Mouse (Mus musculus): Measurements from ENCODE around the gene Gm21988. TPM values are rescaled to one million over a fixed set of nuclear protein-coding genes. Genes with fewer than 3 reads are reported as not detected.
A peak's percentile ranks its signal among the peaks of the same experiment; 100 is the strongest.

Gene Gm21988
- polyA plus RNA-seq, 1 experiment from 2014 or later: 14.6 TPM

- no peak overlapping the region for H3K4me3 ChIP-seq (replicated peaks; ENCODE audit: low read length)
- peaks cover 4% of the 10 kb centered on the region; the same call in 1 of the 2 replicates for H3K36me3 ChIP-seq (ENCODE audit: control insufficient read depth, insufficient read depth)
- WGBS: 14% methylated on average over 22 of the region's 22 CpGs
- no peak for ATAC-seq
- no peak overlapping the region for H3K9ac ChIP-seq (replicated peaks; ENCODE audit: low read depth, low read length)
- H3K9me3 ChIP-seq (ENCODE audit: control insufficient read depth, low read length): no peaks in the 10 kb centered on the region
- H3K27ac ChIP-seq (ENCODE audit: low read length): no peak overlapping the region
- peaks cover 44% of the 10 kb centered on the region for H3K27me3 ChIP-seq (replicated peaks; ENCODE audit: control insufficient read depth, insufficient read depth, low read length)
- H3K4me2 ChIP-seq (ENCODE audit: low read length): no peak overlapping the region
- H3K4me1 ChIP-seq (replicated peaks; ENCODE audit: control insufficient read depth, insufficient read depth, low read length): peaks cover 35% of the 10 kb centered on the region
Observed at GRCm38 (mm10) chr11:70215301-70215700, 24.3 kb downstream of the Gm21988 start.

GRCm38 (mm10) chr11:70214856-70215209 lies 24.8 kb downstream of the Gm21988 start:
- Histone ChIP-seq H3K4me3 (replicated peaks; ENCODE audit: low read length) (peak overlapping the region; percentile 42), H3K4me2 (ENCODE audit: low read length) (peak overlapping the region; percentile 65), H3K27ac (ENCODE audit: low read length) (no peak overlapping the region), H3K4me1 (replicated peaks; ENCODE audit: control insufficient read depth, insufficient read depth, low read length) (peaks cover 31% of the 10 kb centered on the region), H3K9me3 (ENCODE audit: control insufficient read depth, low read length) (no peaks in the 10 kb centered on the region), H3K27me3 (replicated peaks; ENCODE audit: control insufficient read depth, insufficient read depth, low read length) (peaks cover 44% of the 10 kb centered on the region), H3K36me3 (ENCODE audit: control insufficient read depth, insufficient read depth) (peaks cover 4% of the 10 kb centered on the region; the same call in 1 of the 2 replicates), H3K9ac (replicated peaks; ENCODE audit: low read depth, low read length) (no peak overlapping the region)
- ATAC-seq: no peak
- 5% methylated on average over 18 of the region's 18 CpGs for WGBS

- Histone ChIP-seq H3K4me2 (ENCODE audit: low read length) (peak overlapping the region; percentile 65), H3K4me3 (replicated peaks; ENCODE audit: low read length) (peak overlapping the region; percentile 42), H3K27ac (ENCODE audit: low read length) (no peak overlapping the region), H3K9me3 (ENCODE audit: control insufficient read depth, low read length) (no peaks in the 10 kb centered on the region), H3K27me3 (replicated peaks; ENCODE audit: control insufficient read depth, insufficient read depth, low read length) (peaks cover 44% of the 10 kb centered on the region), H3K36me3 (ENCODE audit: control insufficient read depth, insufficient read depth) (peaks cover 4% of the 10 kb centered on the region; the same call in 1 of the 2 replicates), H3K9ac (replicated peaks; ENCODE audit: low read depth, low read length) (peak overlapping the region; percentile 56), H3K4me1 (replicated peaks; ENCODE audit: control insufficient read depth, insufficient read depth, low read length) (peaks cover 27% of the 10 kb centered on the region)
- ATAC-seq: 0 out of 2 replicates have a peak, but pooled peaks have one; percentile 19
- under 1% methylated on average over 46 of the region's 46 CpGs for WGBS
Observed at GRCm38 (mm10) chr11:70214191-70214855, 25.3 kb downstream of the Gm21988 start.

- peaks cover 4% of the 10 kb centered on the region; the same call in 1 of the 2 replicates for H3K36me3 ChIP-seq (ENCODE audit: control insufficient read depth, insufficient read depth)
- 3% methylated on average over 26 of the region's 26 CpGs for WGBS
- H3K27ac ChIP-seq (ENCODE audit: low read length): no peak overlapping the region
- peaks cover 44% of the 10 kb centered on the region for H3K27me3 ChIP-seq (replicated peaks; ENCODE audit: control insufficient read depth, insufficient read depth, low read length)
- peaks cover 21% of the 10 kb centered on the region for H3K4me1 ChIP-seq (replicated peaks; ENCODE audit: control insufficient read depth, insufficient read depth, low read length)
- 0 out of 2 replicates have a peak, but pooled peaks have one; percentile 31 for ATAC-seq
- no peaks in the 10 kb centered on the region for H3K9me3 ChIP-seq (ENCODE audit: control insufficient read depth, low read length)
- peak overlapping the region; percentile 56; the same call in 1 of the 2 replicates for H3K9ac ChIP-seq (replicated peaks; ENCODE audit: low read depth, low read length)
- peak overlapping the region; percentile 42 for H3K4me3 ChIP-seq (replicated peaks; ENCODE audit: low read length)
- peak overlapping the region; percentile 65 for H3K4me2 ChIP-seq (ENCODE audit: low read length)
Observed at GRCm38 (mm10) chr11:70213736-70214135, 25.9 kb downstream of the Gm21988 start.

GRCm38 (mm10) chr11:70212896-70213295 lies 26.7 kb downstream of the Gm21988 start:
- H3K9ac ChIP-seq (replicated peaks; ENCODE audit: low read depth, low read length): no peak overlapping the region
- H3K27ac ChIP-seq (ENCODE audit: low read length): no peak overlapping the region
- H3K27me3 ChIP-seq (replicated peaks; ENCODE audit: control insufficient read depth, insufficient read depth, low read length): peaks cover 44% of the 10 kb centered on the region
- no peaks in the 10 kb centered on the region for H3K9me3 ChIP-seq (ENCODE audit: control insufficient read depth, low read length)
- WGBS: 10% methylated on average over 9 of the region's 9 CpGs
- H3K36me3 ChIP-seq (ENCODE audit: control insufficient read depth, insufficient read depth): peaks cover 4% of the 10 kb centered on the region; the same call in 1 of the 2 replicates
- H3K4me1 ChIP-seq (replicated peaks; ENCODE audit: control insufficient read depth, insufficient read depth, low read length): peaks cover 16% of the 10 kb centered on the region
- peak; percentile 35; the same call in 1 of the 2 replicates for ATAC-seq
- no peak overlapping the region for H3K4me3 ChIP-seq (replicated peaks; ENCODE audit: low read length)
- H3K4me2 ChIP-seq (ENCODE audit: low read length): no peak overlapping the region

- Histone ChIP-seq H3K4me3 (replicated peaks; ENCODE audit: low read length) (peak within 1 kb of the TSS; percentile 42), H3K36me3 (ENCODE audit: control insufficient read depth, insufficient read depth) (peaks cover 3% of the 10 kb centered on the region; the same call in 1 of the 2 replicates), H3K27me3 (replicated peaks; ENCODE audit: control insufficient read depth, insufficient read depth, low read length) (peaks cover 44% of the 10 kb centered on the region), H3K27ac (ENCODE audit: low read length) (no peak within 1 kb of the TSS), H3K4me1 (replicated peaks; ENCODE audit: control insufficient read depth, insufficient read depth, low read length) (peaks cover 16% of the 10 kb centered on the region), H3K4me2 (ENCODE audit: low read length) (peak within 1 kb of the TSS; percentile 65), H3K9me3 (ENCODE audit: control insufficient read depth, low read length) (no peaks in the 10 kb centered on the region), H3K9ac (replicated peaks; ENCODE audit: low read depth, low read length) (0 out of 2 replicates have a peak within 1 kb of the TSS, but pooled peaks have one; percentile 56)
- WGBS: 58% methylated on average over 6 of the region's 6 CpGs
- ATAC-seq: no peak
Observed at GRCm38 (mm10) chr11:70212423-70212822, 27.2 kb downstream of the Gm21988 start, which contains the start of gene Slc16a11. Gene Slc16a11 (plus strand): TSS chr11:70212752.

- Histone ChIP-seq H3K4me3 (replicated peaks; ENCODE audit: low read length) (no peak overlapping the region), H3K36me3 (ENCODE audit: control insufficient read depth, insufficient read depth) (no peaks in the 10 kb centered on the region), H3K27ac (ENCODE audit: low read length) (no peak overlapping the region), H3K27me3 (replicated peaks; ENCODE audit: control insufficient read depth, insufficient read depth, low read length) (peaks cover 42% of the 10 kb centered on the region), H3K4me1 (replicated peaks; ENCODE audit: control insufficient read depth, insufficient read depth, low read length) (peaks cover 16% of the 10 kb centered on the region), H3K9ac (replicated peaks; ENCODE audit: low read depth, low read length) (no peak overlapping the region), H3K9me3 (ENCODE audit: control insufficient read depth, low read length) (no peaks in the 10 kb centered on the region), H3K4me2 (ENCODE audit: low read length) (no peak overlapping the region)
- WGBS: 67% methylated on average over 6 of the region's 6 CpGs
- ATAC-seq: no peak
Observed at GRCm38 (mm10) chr11:70211972-70212371, 27.7 kb downstream of the Gm21988 start.

- Histone ChIP-seq H3K4me1 (replicated peaks; ENCODE audit: control insufficient read depth, insufficient read depth, low read length) (peaks cover 16% of the 10 kb centered on the region), H3K4me2 (ENCODE audit: low read length) (no peak overlapping the region), H3K27me3 (replicated peaks; ENCODE audit: control insufficient read depth, insufficient read depth, low read length) (peaks cover 32% of the 10 kb centered on the region), H3K36me3 (ENCODE audit: control insufficient read depth, insufficient read depth) (no peaks in the 10 kb centered on the region), H3K9me3 (ENCODE audit: control insufficient read depth, low read length) (no peaks in the 10 kb centered on the region), H3K4me3 (replicated peaks; ENCODE audit: low read length) (no peak overlapping the region), H3K27ac (ENCODE audit: low read length) (no peak overlapping the region), H3K9ac (replicated peaks; ENCODE audit: low read depth, low read length) (no peak overlapping the region)
- no peak for ATAC-seq
- 90% methylated on average over 2 of the region's 2 CpGs for WGBS
Observed at GRCm38 (mm10) chr11:70210681-70211080, 28.9 kb downstream of the Gm21988 start.

- 79% methylated on average over 5 of the region's 5 CpGs for whole genome bisulfite sequencing
Observed at GRCm38 (mm10) chr11:70208778-70209388, 30.7 kb downstream of the Gm21988 start.

More at GRCm38 (mm10) chr11:70208778-70209388, 30.7 kb downstream of the Gm21988 start:
- no peak for ATAC-seq
- Histone ChIP-seq H3K4me1 (replicated peaks; ENCODE audit: control insufficient read depth, insufficient read depth, low read length) (peaks cover 5% of the 10 kb centered on the region), H3K4me2 (ENCODE audit: low read length) (no peak overlapping the region), H3K9me3 (ENCODE audit: control insufficient read depth, low read length) (no peaks in the 10 kb centered on the region), H3K36me3 (ENCODE audit: control insufficient read depth, insufficient read depth) (no peaks in the 10 kb centered on the region), H3K9ac (replicated peaks; ENCODE audit: low read depth, low read length) (no peak overlapping the region), H3K27me3 (replicated peaks; ENCODE audit: control insufficient read depth, insufficient read depth, low read length) (peaks cover 14% of the 10 kb centered on the region), H3K4me3 (replicated peaks; ENCODE audit: low read length) (no peak overlapping the region), H3K27ac (ENCODE audit: low read length) (no peak overlapping the region)
